Mouse (Mus musculus) C2C12 (cell line): ENCODE measurements around the gene Gtf2ird2. TPM values are rescaled to one million over a fixed set of nuclear protein-coding genes. Genes with fewer than 3 reads are reported as not detected.
A peak's percentile ranks its signal among the peaks of the same experiment; 100 is the strongest.

ENCODE experiments used
- H3K27me3 ChIP-seq: one replicate; pipeline ENCODE4 v1.6.1; 2011; ENCODE audit not compliant: control insufficient read depth, insufficient read depth, insufficient read length
- H3K36me3 ChIP-seq: one replicate; pipeline ENCODE4 v1.6.1; 2011; ENCODE audit not compliant: control insufficient read depth, insufficient read depth
- H3K4me3 ChIP-seq: one replicate; pipeline ENCODE4 v1.5.1; 2011; ENCODE audit warnings: mild to moderate bottlenecking, control low read depth; ENCODE audit not compliant: poor library complexity, insufficient read depth, severe bottlenecking
- H3K79me2 ChIP-seq: one replicate; pipeline ENCODE4 v1.6.1; 2011; ENCODE audit not compliant: control insufficient read depth, insufficient read depth
- H3K79me3 ChIP-seq: one replicate; pipeline ENCODE4 v1.6.1; 2011; ENCODE audit warnings: low read depth, control low read depth
- H3ac ChIP-seq: one replicate; pipeline ENCODE3; 2011; ENCODE audit warnings: low read depth; ENCODE audit not compliant: control insufficient read depth, insufficient read length
- CEBPB ChIP-seq: IDR thresholded peaks from one replicate; pipeline ENCODE4 v1.6.1; 2011; ENCODE audit warnings: low read depth, mild to moderate bottlenecking, control low read depth, moderate library complexity
- CTCF ChIP-seq: IDR thresholded peaks from one replicate; pipeline ENCODE4 v1.5.1; 2011; ENCODE audit not compliant: control insufficient read depth, insufficient read depth, insufficient read length
- FOSL1 ChIP-seq: IDR thresholded peaks from one replicate; pipeline ENCODE4 v1.8.0; 2011; ENCODE audit warnings: mild to moderate bottlenecking, low read length; ENCODE audit not compliant: poor library complexity, insufficient read depth, severe bottlenecking
- MAX ChIP-seq: IDR thresholded peaks from one replicate; pipeline ENCODE4 v1.6.1; 2011; ENCODE audit warnings: mild to moderate bottlenecking, control low read depth
- MYOD1 ChIP-seq: IDR thresholded peaks from one replicate; pipeline ENCODE4 v1.6.1; 2011; ENCODE audit warnings: low read depth; ENCODE audit not compliant: control insufficient read depth, insufficient read length
- MYOG ChIP-seq: IDR thresholded peaks from one replicate; pipeline ENCODE4 v1.6.1; 2011; ENCODE audit not compliant: control insufficient read depth, insufficient read length; ENCODE audit errors: extremely low read depth
- USF1 ChIP-seq: IDR thresholded peaks from one replicate; pipeline ENCODE4 v1.6.1; 2011; ENCODE audit warnings: low read depth, mild to moderate bottlenecking, control low read depth, moderate library complexity
- polyA plus RNA-seq: library from polyadenylated mRNA; unstranded; fragments of >200 nt; fragmentation: generic; extraction: Trizol; gene quantifications from one replicate; pipeline ENCODE4 v1.2.1, GENCODE M21; 2012; ENCODE audit warnings: missing spikeins

The Gtf2ird2 gene
- polyA plus RNA-seq, 1 experiment = 4.2 TPM

DNA sequence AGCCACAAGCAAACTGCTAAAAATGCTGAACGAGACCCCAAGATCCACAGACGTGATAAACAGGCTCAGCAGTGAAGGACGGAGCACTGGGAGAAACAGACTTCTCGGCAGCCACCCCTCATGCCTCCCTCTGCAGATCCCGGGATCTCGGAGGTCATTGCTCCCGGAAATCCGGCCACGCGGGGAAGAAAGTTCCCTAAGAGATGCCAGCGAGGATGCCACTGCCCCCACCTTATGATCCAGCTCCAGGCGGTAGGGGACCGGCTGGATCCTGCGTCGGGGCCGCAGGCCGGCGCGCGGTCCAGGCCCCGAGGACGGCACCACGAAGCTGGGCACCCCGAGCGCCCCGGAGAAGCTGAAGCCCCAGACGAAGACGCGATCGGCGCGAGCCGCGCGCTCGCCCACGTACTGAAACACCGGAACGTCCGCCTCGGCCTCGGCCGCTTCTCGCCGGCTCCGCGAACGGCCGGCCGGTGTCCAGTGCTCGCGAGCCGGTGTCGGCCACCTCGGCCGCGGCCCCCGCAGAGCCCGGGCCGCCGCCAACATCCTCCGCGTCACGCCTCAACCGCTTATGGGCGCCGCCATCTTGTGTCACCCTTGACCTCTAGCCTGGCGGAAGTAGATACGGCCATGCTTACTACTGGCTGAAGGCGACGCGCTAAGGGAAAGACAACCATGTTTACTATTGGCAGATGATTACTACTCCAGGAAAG, 7.5 kb upstream of the Gtf2ird2 start, which contains the start of gene Rcc1l:
Gene Rcc1l, minus strand, starts transcription at position 606 of the 713 bp plus-strand sequence.
- Histone ChIP-seq H3K27me3 (no peaks in the 10 kb centered on the region), H3K36me3 (peaks cover 11% of the 10 kb centered on the region), H3K79me3 (peaks cover 29% of the 10 kb centered on the region), H3ac (peak within 1 kb of the TSS; percentile 78), H3K4me3 (peak within 1 kb of the TSS; percentile 82), H3K79me2 (peaks cover 53% of the 10 kb centered on the region)
- TF ChIP-seq CTCF (no peak), MAX (peak; percentile 60), MYOD1 (no peak), MYOG (no peak)

DNA sequence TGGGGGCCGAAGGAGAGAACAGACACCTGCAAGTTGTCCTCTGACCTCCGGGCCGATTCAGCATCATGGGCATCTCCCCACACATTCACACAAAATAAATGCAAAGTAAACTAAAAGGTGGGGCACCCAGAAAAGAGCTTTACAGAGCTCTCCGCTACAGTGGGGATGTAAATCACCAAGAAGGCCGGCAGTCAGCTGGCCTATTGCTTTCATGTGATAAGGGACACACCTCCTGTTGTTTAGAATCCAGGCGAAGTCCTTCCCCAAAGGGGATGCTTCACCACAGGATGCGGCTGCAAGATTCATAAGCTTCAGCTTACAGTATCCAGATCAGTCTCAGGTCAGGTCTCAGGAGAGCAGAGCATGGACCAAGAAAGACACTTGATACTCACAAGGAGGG, 5.3 kb upstream of the Gtf2ird2 start:
- Histone ChIP-seq H3K79me2 (peaks cover 50% of the 10 kb centered on the region), H3K4me3 (no peak overlapping the region), H3K36me3 (no peaks in the 10 kb centered on the region), H3K27me3 (no peaks in the 10 kb centered on the region), H3K79me3 (peaks cover 28% of the 10 kb centered on the region), H3ac (no peak overlapping the region)
- TF ChIP-seq MYOD1 (no peak), FOSL1 (no peak), CTCF (no peak), CEBPB (no peak), MAX (no peak), USF1 (no peak), MYOG (no peak)

DNA sequence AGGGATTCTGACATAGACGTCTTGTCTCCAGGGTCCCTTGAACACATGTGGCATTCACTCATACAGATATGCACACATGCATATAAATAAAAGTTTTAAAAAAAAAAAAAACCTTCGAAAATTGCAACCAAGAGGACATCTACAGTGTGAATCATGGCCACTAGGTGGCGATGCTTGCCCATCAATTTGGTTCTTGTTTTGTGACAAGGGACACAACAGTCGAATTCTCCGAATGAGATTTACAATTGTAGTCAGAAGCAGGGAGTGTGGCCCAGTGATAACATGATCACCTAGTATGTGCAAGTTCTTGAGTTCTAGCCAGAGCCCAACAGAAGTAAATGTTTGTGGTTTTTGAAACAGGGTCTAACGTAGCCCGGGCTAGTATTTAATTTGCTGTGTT, 3.9 kb upstream of the Gtf2ird2 start:
- H3K79me2 ChIP-seq = peaks cover 40% of the 10 kb centered on the region
- no peak overlapping the region for H3K4me3 ChIP-seq
- H3K36me3 ChIP-seq = no peaks in the 10 kb centered on the region
- H3K27me3 ChIP-seq = no peaks in the 10 kb centered on the region
- no peak overlapping the region for H3ac ChIP-seq
- TF ChIP-seq USF1 (no peak), CTCF (peak; percentile 24)
- H3K79me3 ChIP-seq = peaks cover 18% of the 10 kb centered on the region

DNA sequence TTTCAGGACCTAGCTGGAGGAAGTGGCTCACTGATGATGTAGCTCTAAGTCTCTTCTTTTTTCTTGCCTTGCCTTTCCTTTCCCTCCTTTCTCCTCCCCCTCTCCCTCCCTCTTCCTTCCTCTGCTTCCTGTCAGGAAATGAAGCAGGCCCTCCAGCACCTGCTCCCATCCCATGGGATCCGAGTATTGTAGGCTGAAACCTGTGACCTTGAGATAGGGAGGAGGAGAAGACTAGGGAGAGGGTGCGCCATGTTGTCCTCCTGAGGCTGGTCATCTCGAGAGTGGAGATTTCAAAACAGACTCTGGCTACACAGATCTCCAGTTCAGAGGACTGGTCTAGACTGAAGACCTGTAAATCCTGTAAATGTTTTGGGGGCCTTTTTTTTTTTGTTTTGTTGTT, 1.6 kb upstream of the Gtf2ird2 start:
- Histone ChIP-seq H3ac (no peak overlapping the region), H3K4me3 (no peak overlapping the region), H3K36me3 (no peaks in the 10 kb centered on the region), H3K27me3 (no peaks in the 10 kb centered on the region), H3K79me2 (peaks cover 17% of the 10 kb centered on the region), H3K79me3 (peaks cover 9% of the 10 kb centered on the region)
- no peak for TF ChIP-seq MAX
- no peak for TF ChIP-seq USF1
- no peak for TF ChIP-seq FOSL1
- no peak for TF ChIP-seq CEBPB
- no peak for TF ChIP-seq CTCF
- no peak for TF ChIP-seq MYOD1
- no peak for TF ChIP-seq MYOG

DNA sequence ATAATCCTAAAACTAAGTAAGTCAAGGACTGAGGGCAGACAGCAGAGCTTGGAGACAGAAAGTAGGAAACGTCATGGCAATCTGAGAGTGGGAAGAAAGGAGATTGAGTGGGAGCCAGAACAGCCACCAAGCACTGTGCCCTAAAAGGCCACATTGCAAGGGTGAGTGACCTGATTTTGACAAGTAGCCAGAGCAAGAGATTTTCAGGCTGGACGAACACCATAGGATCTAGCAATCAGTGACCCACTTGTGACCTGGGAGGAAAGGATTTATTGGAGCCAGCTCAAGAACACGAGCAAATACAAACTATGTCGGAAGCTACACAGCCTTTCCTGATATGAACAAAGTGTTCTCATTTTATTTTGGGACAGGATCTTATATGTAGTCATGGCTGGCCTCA, 1.1 kb upstream of the Gtf2ird2 start:
- Histone ChIP-seq H3K79me3 (peaks cover 9% of the 10 kb centered on the region), H3ac (no peak overlapping the region), H3K79me2 (peaks cover 16% of the 10 kb centered on the region), H3K36me3 (no peaks in the 10 kb centered on the region), H3K27me3 (no peaks in the 10 kb centered on the region), H3K4me3 (peak overlapping the region; percentile 61)
- no peak for TF ChIP-seq USF1
- TF ChIP-seq MYOD1 = no peak
- TF ChIP-seq CEBPB = no peak
- TF ChIP-seq MAX = no peak

DNA sequence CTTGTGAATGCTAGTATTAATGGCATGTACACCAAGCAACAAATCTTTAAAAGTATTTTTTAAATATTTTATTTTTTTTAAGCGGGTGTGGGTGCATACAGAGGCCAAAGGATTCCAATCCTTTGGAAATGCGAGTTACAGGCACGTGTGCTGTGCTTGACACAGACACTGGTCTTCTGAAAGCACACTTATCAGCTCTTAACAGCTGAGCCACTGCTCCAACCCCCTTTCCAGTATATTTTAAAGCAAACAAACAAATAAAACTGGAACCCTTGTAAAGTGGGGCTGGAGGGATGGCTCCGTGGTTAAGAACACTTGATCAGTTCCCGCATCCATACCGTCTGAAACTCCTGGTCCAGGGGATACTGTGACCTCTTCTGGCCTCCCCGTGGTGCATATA, 657 bp upstream of the Gtf2ird2 start:
- TF ChIP-seq USF1 = no peak
- TF ChIP-seq CEBPB = no peak
- TF ChIP-seq MYOD1 = no peak
- TF ChIP-seq MAX = no peak
- no peak for TF ChIP-seq CTCF
- no peak for TF ChIP-seq MYOG
- TF ChIP-seq FOSL1 = no peak
- Histone ChIP-seq H3ac (peak overlapping the region; percentile 65), H3K27me3 (no peaks in the 10 kb centered on the region), H3K79me2 (peaks cover 16% of the 10 kb centered on the region), H3K36me3 (no peaks in the 10 kb centered on the region), H3K4me3 (peak overlapping the region; percentile 61), H3K79me3 (peaks cover 9% of the 10 kb centered on the region)
